Mouse (Mus musculus) c-Kit-positive CD71-negative TER-119-negative erythroid progenitor cells, embryonic 14.5 days (primary cell): ENCODE measurements around the gene Stx18.

Experiments
- DNase-seq: peaks from one replicate; pipeline ENCODE4 v3.0.0-alpha.2; 2013; ENCODE audit warnings: low read depth

Stx18 gene

GRCm38 (mm10) chr5:38136247-38136646 is 97.7 kb downstream of the Stx18 start:
- DNase-seq: no peak

GRCm38 (mm10) chr5:38137163-38137562 is 98.6 kb downstream of the Stx18 start:
- no peak for DNase-seq

- no peak for DNase-seq
These were observed 102.4 kb downstream of the Stx18 start for GRCm38 (mm10) chr5:38140893-38141292.

GRCm38 (mm10) chr5:38146524-38146923 is 108.0 kb downstream of the Stx18 start:
- DNase-seq: no peak

- no peak for DNase-seq
These were observed 112.7 kb downstream of the Stx18 start for GRCm38 (mm10) chr5:38151264-38151663.

- no peak for DNase-seq
These were observed 113.9 kb downstream of the Stx18 start for GRCm38 (mm10) chr5:38152201-38153108.

GRCm38 (mm10) chr5:38153636-38154035 is 115.1 kb downstream of the Stx18 start:
- DNase-seq: no peak

- no peak for DNase-seq
These were observed 119.0 kb downstream of the Stx18 start for GRCm38 (mm10) chr5:38157481-38158020.

GRCm38 (mm10) chr5:38158501-38158946 is 120.0 kb downstream of the Stx18 start:
- no peak for DNase-seq

- DNase-seq: no peak
These were observed 120.5 kb downstream of the Stx18 start for GRCm38 (mm10) chr5:38158947-38159633.

- no peak for DNase-seq
These were observed 121.3 kb downstream of the Stx18 start, which contains the start of gene Nsg1 for GRCm38 (mm10) chr5:38159634-38160413. Nsg1 (minus strand) TSS chr5:38159907.

- DNase-seq: no peak
These were observed 130.0 kb downstream of the Stx18 start for GRCm38 (mm10) chr5:38168497-38168896.

GRCm38 (mm10) chr5:38173766-38174165 is 135.2 kb downstream of the Stx18 start:
- DNase-seq: no peak

GRCm38 (mm10) chr5:38174256-38174912 is 135.8 kb downstream of the Stx18 start:
- no peak for DNase-seq

GRCm38 (mm10) chr5:38184688-38185285 is 146.2 kb downstream of the Stx18 start:
- no peak for DNase-seq

GRCm38 (mm10) chr5:38187006-38187405 is 148.5 kb downstream of the Stx18 start:
- DNase-seq: no peak
